Mouse (Mus musculus) erythroblast, adult 5-6 weeks (primary cell): ENCODE measurements at regions not wholly inside any gene's neighbourhood (a gene's known extent, or its start where the extent isn't known, plus 50 kb on each side); places are given as distances from the start of the nearest gene placed in this dataset.
A peak's percentile ranks its signal among the peaks of the same experiment; 100 is the strongest.
"Not testable (repeated sequence)": the region's sequence is repeated elsewhere in the genome, so short reads cannot be mapped to it uniquely, and the experiment has no call there.

Experiments used
- ATAC-seq: replicated peaks from 2 replicates; pipeline ENCODE4 v1.8.0; 2016; ENCODE audit warnings: moderate number of reproducible peaks, mild to moderate bottlenecking, moderate TSS enrichment, inconsistent platforms; ENCODE audit not compliant: poor library complexity, low FRiP score, severe bottlenecking

- ATAC-seq: no peak
Measured at GRCm38 (mm10) chr13:97468874-97469593, 228.1 kb downstream of the Enc1 start.

- not testable (repeated sequence) for ATAC-seq
Measured at GRCm38 (mm10) chr13:97466585-97466984, 225.7 kb downstream of the Enc1 start.

GRCm38 (mm10) chr13:97463798-97464197, 222.9 kb downstream of the Enc1 start:
- 0 out of 2 replicates have a peak, but pooled peaks have one; percentile 42 for ATAC-seq

GRCm38 (mm10) chr13:97462884-97463235, 222.0 kb downstream of the Enc1 start:
- ATAC-seq: no peak

- peak; percentile 80 for ATAC-seq
Measured at GRCm38 (mm10) chr13:97462110-97462883, 221.4 kb downstream of the Enc1 start.

- 0 out of 2 replicates have a peak, but pooled peaks have one; percentile 30 for ATAC-seq
Measured at GRCm38 (mm10) chr13:97461207-97461606, 220.3 kb downstream of the Enc1 start.

- no peak for ATAC-seq
Measured at GRCm38 (mm10) chr13:97459106-97459505, 218.2 kb downstream of the Enc1 start.

- no peak for ATAC-seq
Measured at GRCm38 (mm10) chr13:97455961-97456360, 215.1 kb downstream of the Enc1 start.

GRCm38 (mm10) chr13:97454715-97455114, 213.8 kb downstream of the Enc1 start:
- no peak for ATAC-seq

GRCm38 (mm10) chr13:97453469-97453868, 212.6 kb downstream of the Enc1 start:
- no peak; the same call in 1 of the 2 replicates for ATAC-seq

GRCm38 (mm10) chr13:97453090-97453430, 212.2 kb downstream of the Enc1 start:
- peak; percentile 96 for ATAC-seq

- ATAC-seq: peak; percentile 67
Measured at GRCm38 (mm10) chr13:97452386-97453089, 211.6 kb downstream of the Enc1 start.

- ATAC-seq: no peak
Measured at GRCm38 (mm10) chr13:97451276-97451675, 210.4 kb downstream of the Enc1 start.

- no peak for ATAC-seq
Measured at GRCm38 (mm10) chr13:97448123-97448522, 207.2 kb downstream of the Enc1 start.

- ATAC-seq: no peak
Measured at GRCm38 (mm10) chr13:97443731-97444428, 203.0 kb downstream of the Enc1 start.

GRCm38 (mm10) chr13:97442806-97443205, 201.9 kb downstream of the Enc1 start:
- no peak for ATAC-seq

GRCm38 (mm10) chr13:97442283-97442682, 201.4 kb downstream of the Enc1 start:
- no peak for ATAC-seq

- no peak for ATAC-seq
Measured at GRCm38 (mm10) chr13:97441803-97442202, 200.9 kb downstream of the Enc1 start.

GRCm38 (mm10) chr13:97439216-97439979, 198.5 kb downstream of the Enc1 start:
- ATAC-seq: peak; percentile 60
